9 mouse cellular contexts compared by ENCODE assay signal in the genomic region with DNA sequence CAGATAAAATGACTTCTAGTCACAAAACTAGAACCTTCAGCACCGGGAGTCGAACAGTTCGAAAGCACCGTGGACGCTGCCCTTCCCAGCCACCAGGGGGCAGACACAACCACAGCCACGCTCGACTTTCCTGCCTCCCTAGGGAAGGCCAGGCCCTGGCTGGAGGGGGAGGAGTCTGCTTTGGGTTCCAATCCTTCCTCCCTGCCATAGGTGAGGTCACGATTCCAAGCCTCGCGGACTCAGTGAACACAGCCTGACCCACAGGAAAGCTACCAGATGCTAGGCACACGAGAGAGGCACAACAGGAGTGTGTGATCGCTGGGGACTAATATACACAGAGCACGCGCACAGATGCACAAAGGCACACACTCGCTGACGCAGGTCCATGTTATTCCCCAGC. TPM values are rescaled to one million over a fixed set of nuclear protein-coding genes. Genes with fewer than 3 reads are reported as not detected.
A peak's percentile ranks its signal among the peaks of the same experiment; 100 is the strongest.
DNase-seq lines count a peak whose midpoint lies in the region; ATAC-seq and TF ChIP-seq lines count a peak whose summit lies in the region.
"Had no signal": no experiment of that assay in that cellular context is flagged by ENCODE, and none has a peak within 500 bp of the region (broad histone marks: within the 10 kb centered on the region; RNA-seq: fewer than 3 reads in every experiment).

No protein-coding gene starts in this region.

- peak; percentile 89 for TF ChIP-seq CTCF in bone marrow macrophage, adult 2 months (IDR thresholded peaks at IDR 0.05; ENCODE audit: low read depth, low read length)

- peak; percentile 82 for ATAC-seq in erythroblast, adult 5-6 weeks (replicated peaks; ENCODE audit: low FRiP score, poor library complexity, severe bottlenecking)
- no peak for ATAC-seq in heart, embryonic 15.5 days (replicated peaks; ENCODE audit: insufficient number of reproducible peaks, insufficient read depth, low FRiP score, low read depth)

- peak; percentile 94 for DNase-seq in ES-CJ7 (ENCODE audit: low read depth, low spot score)
- DNase-seq in kidney, postnatal 36 days = peak; percentile 83 to 90
- peak; percentile 80 to 88 for DNase-seq in lung, adult 18-20 months
- DNase-seq in ovary, postnatal 36 days (ENCODE audit: low spot score) = peak; percentile 77
- peak; percentile 62 to 69 for DNase-seq in thymus, postnatal 36 days

- no peak overlapping the region for H3K4me3 ChIP-seq in bone marrow macrophage, adult 2 months (ENCODE audit: insufficient read depth, low read length)
- H3K4me3 ChIP-seq in heart, embryonic 15.5 days = no peak overlapping the region

- 25% methylated on average over 16 of the region's 16 CpGs for WGBS in heart, embryonic 15.5 days

- no peak for TF ChIP-seq POLR2A in bone marrow macrophage, adult 2 months (IDR thresholded peaks at IDR 0.05; ENCODE audit: borderline replicate concordance, low read depth, low read length)

- H3K9ac ChIP-seq in heart, embryonic 15.5 days = no peak overlapping the region

- H3K27ac ChIP-seq in bone marrow macrophage, adult 2 months (ENCODE audit: insufficient read depth, low read depth, low read length) = no peak overlapping the region
- no peak overlapping the region for H3K27ac ChIP-seq in heart, embryonic 15.5 days
- H3K27ac ChIP-seq: macrophage had no signal

- H3K27me3 ChIP-seq in heart, embryonic 15.5 days = no peaks in the 10 kb centered on the region

- H3K4me1 ChIP-seq in bone marrow macrophage, adult 2 months (ENCODE audit: control insufficient read depth, insufficient read depth, low read length) = peaks cover 13% of the 10 kb centered on the region
- H3K4me1 ChIP-seq in heart, embryonic 15.5 days (replicated peaks) = peaks cover 24% of the 10 kb centered on the region

- H3K9me3 ChIP-seq in heart, embryonic 15.5 days (replicated peaks) = no peaks in the 10 kb centered on the region

- peak overlapping the region; percentile 17; the same call in 1 of the 2 replicates for H3K4me2 ChIP-seq in heart, embryonic 15.5 days

- H3K36me3 ChIP-seq in heart, embryonic 15.5 days = no peaks in the 10 kb centered on the region

RNA-seq across cellular contexts. Expression of a gene that starts 1.9 kb away (rescaled TPM):
- polyA plus RNA-seq in bone marrow macrophage, adult 2 months (2012; ENCODE audit: insufficient read depth, insufficient read length, missing spikeins) = 46.8 and 55.1 TPM in 2 replicates
- 1.7 and 7.7 TPM in 2 replicates for total RNA-seq in erythroblast, adult 5-6 weeks (2015; ENCODE audit: low replicate concordance)
- total RNA-seq in erythroblast, adult 5-6 weeks (2017; ENCODE audit: low replicate concordance) = 1.4 and 3.8 TPM in 2 replicates
- 40.8 and 49.6 TPM in 2 replicates for polyA plus RNA-seq in heart, embryonic 15.5 days (2015; fragmentation: Nextera tagmentation; extraction: Ambion mirVana)

RNA-seq across cellular contexts. Expression of a gene that starts 5.6 kb away (rescaled TPM):
- 73.1 and 79.4 TPM in 2 replicates for polyA plus RNA-seq in bone marrow macrophage, adult 2 months (2012; ENCODE audit: insufficient read depth, insufficient read length, missing spikeins)
- total RNA-seq in erythroblast, adult 5-6 weeks (2015; ENCODE audit: low replicate concordance) = 14.2 and 17.1 TPM in 2 replicates
- 6.1 and 8.4 TPM in 2 replicates for total RNA-seq in erythroblast, adult 5-6 weeks (2017; ENCODE audit: low replicate concordance)
- polyA plus RNA-seq in heart, embryonic 15.5 days (2015; fragmentation: Nextera tagmentation; extraction: Ambion mirVana) = 2.7 and 5.0 TPM in 2 replicates

RNA-seq across cellular contexts. Expression of a gene that starts 29.0 kb away (rescaled TPM):
- polyA plus RNA-seq in bone marrow macrophage, adult 2 months (2012; ENCODE audit: insufficient read depth, insufficient read length, missing spikeins) = not detected in 2 replicates
- total RNA-seq in erythroblast, adult 5-6 weeks (2015; ENCODE audit: low replicate concordance) = not detected in 2 replicates
- total RNA-seq in erythroblast, adult 5-6 weeks (2017; ENCODE audit: low replicate concordance) = not detected in 2 replicates
- polyA plus RNA-seq in heart, embryonic 15.5 days (2015; fragmentation: Nextera tagmentation; extraction: Ambion mirVana) = 0.33 TPM in 1 of 2 replicates, not detected in the other
- polyA plus RNA-seq: macrophage had no signal

RNA-seq across cellular contexts. Expression of a gene that starts 32.8 kb away (rescaled TPM):
- not detected in 2 replicates for polyA plus RNA-seq in bone marrow macrophage, adult 2 months (2012; ENCODE audit: insufficient read depth, insufficient read length, missing spikeins)
- total RNA-seq in erythroblast, adult 5-6 weeks (2015; ENCODE audit: low replicate concordance) = not detected in 2 replicates
- 3.4 and 3.9 TPM in 2 replicates for total RNA-seq in erythroblast, adult 5-6 weeks (2017; ENCODE audit: low replicate concordance)
- 14.3 and 15.8 TPM in 2 replicates for polyA plus RNA-seq in heart, embryonic 15.5 days (2015; fragmentation: Nextera tagmentation; extraction: Ambion mirVana)
- polyA plus RNA-seq: macrophage had no signal

Comparison
In these comparisons a context has a peak if more than half of its experiments do, and no peak if none do; other contexts are left out.
1. RNA of a gene that starts 5.6 kb away (polyA plus RNA-seq): 73.1 to 79.4 TPM in bone marrow macrophage, adult 2 months; 2.7 to 5.0 TPM in heart, embryonic 15.5 days; every median in the first group is over 10 times any median in the second.
2. Peak in every context shown above with its lines, with median percentiles within 50 percentile points of each other: DNase-seq.